Comparison of ENCODE assay signal across 8 mouse cellular contexts in the genomic region with DNA sequence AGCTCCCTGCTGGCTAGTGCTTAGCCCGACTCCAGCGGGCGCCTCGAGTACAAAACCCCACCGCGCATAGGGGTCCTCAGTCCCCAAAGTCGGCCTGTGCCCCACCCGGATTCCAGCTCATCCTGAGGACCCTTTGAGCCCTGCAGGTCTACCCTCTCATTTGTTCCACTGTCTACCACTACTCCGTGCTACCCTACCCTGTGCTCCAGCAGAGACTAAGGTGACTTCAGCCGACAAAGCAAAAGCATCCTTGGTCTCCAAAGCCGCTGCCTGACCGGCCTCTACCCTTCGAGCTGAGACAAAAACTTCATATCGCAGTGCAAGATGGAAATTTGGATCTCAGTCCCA. TPM values are rescaled to one million over a fixed set of nuclear protein-coding genes. Genes with fewer than 3 reads are reported as not detected.
A peak's percentile ranks its signal among the peaks of the same experiment; 100 is the strongest.
DNase-seq lines count a peak whose midpoint lies in the region; ATAC-seq and TF ChIP-seq lines count a peak whose summit lies in the region.

No protein-coding gene starts in this region.

- intact Hi-C loops in gastrocnemius, adult 2 months (cut with DNase I) = loop anchor here (5.0 kb wide), 1 partner anchor 34 kb away; no protein-coding TSS in a partner anchor

- no peaks in the 10 kb centered on the region for H3K36me3 ChIP-seq in testis, adult 2 months (ENCODE audit: control insufficient read depth, insufficient read depth, low read length)
- no peaks in the 10 kb centered on the region for H3K36me3 ChIP-seq in limb, embryonic 15.5 days
- no peaks in the 10 kb centered on the region for H3K36me3 ChIP-seq in stomach, embryonic 16.5 days (ENCODE audit: control insufficient read depth, insufficient read depth, low read length)

- peak overlapping the region; percentile 75; the same call in 1 of the 2 replicates for H3K9ac ChIP-seq in limb, embryonic 15.5 days
- peak overlapping the region; percentile 80 for H3K9ac ChIP-seq in stomach, embryonic 16.5 days (ENCODE audit: low read length)

- peak; percentile 37 for ATAC-seq in limb, embryonic 15.5 days (ENCODE audit: insufficient number of reproducible peaks, low FRiP score, low TSS enrichment, low read depth)
- ATAC-seq in stomach, embryonic 16.5 days (ENCODE audit: insufficient read depth, low FRiP score) = no peak
- no peak for ATAC-seq in erythroid progenitor cell, adult 5-6 weeks (replicated peaks; ENCODE audit: low FRiP score, poor library complexity, severe bottlenecking)
- no peak for ATAC-seq in megakaryocyte progenitor cell, adult 5-6 weeks (replicated peaks; ENCODE audit: poor library complexity)

- 12% methylated on average over 14 of the region's 14 CpGs for WGBS in limb, embryonic 15.5 days
- WGBS in stomach, embryonic 16.5 days = 13% methylated on average over 14 of the region's 14 CpGs

- TF ChIP-seq POLR2A in testis, adult 2 months (IDR thresholded peaks at IDR 0.05; ENCODE audit: control insufficient read depth, low read depth, low read length) = no peak

- H3K9me3 ChIP-seq in limb, embryonic 15.5 days = no peaks in the 10 kb centered on the region
- H3K9me3 ChIP-seq in stomach, embryonic 16.5 days (replicated peaks; ENCODE audit: control insufficient read depth, low read length) = no peaks in the 10 kb centered on the region

- no peaks in the 10 kb centered on the region for H3K27me3 ChIP-seq in testis, adult 2 months (ENCODE audit: control insufficient read depth, insufficient read depth, low read length)
- no peaks in the 10 kb centered on the region for H3K27me3 ChIP-seq in limb, embryonic 15.5 days
- H3K27me3 ChIP-seq in stomach, embryonic 16.5 days (ENCODE audit: control insufficient read depth, insufficient read depth, low read length) = no peaks in the 10 kb centered on the region

- peak overlapping the region; percentile 92 for H3K4me3 ChIP-seq in gastrocnemius, adult 2 months
- H3K4me3 ChIP-seq in testis, adult 2 months (ENCODE audit: control insufficient read depth, low read depth, low read length) = peak overlapping the region; percentile 83
- peak overlapping the region; percentile 78 for H3K4me3 ChIP-seq in limb, embryonic 15.5 days
- H3K4me3 ChIP-seq in stomach, embryonic 16.5 days (replicated peaks; ENCODE audit: low read length) = peak overlapping the region; percentile 70

- DNase-seq in gastrocnemius, adult 2 months = no peak
- DNase-seq in gastrocnemius, adult 8-10 months (ENCODE audit: low spot score in 2 of 2) = no peak
- DNase-seq in testis, postnatal 14 days (ENCODE audit: low spot score) = no peak

- peaks cover 5% of the 10 kb centered on the region for H3K4me1 ChIP-seq in testis, adult 2 months (ENCODE audit: control insufficient read depth, insufficient read depth, low read length)
- peaks cover 38% of the 10 kb centered on the region for H3K4me1 ChIP-seq in limb, embryonic 15.5 days
- H3K4me1 ChIP-seq in stomach, embryonic 16.5 days (ENCODE audit: control insufficient read depth, insufficient read depth, low read length) = peaks cover 34% of the 10 kb centered on the region

- H3K4me2 ChIP-seq in limb, embryonic 15.5 days = peak overlapping the region; percentile 78
- H3K4me2 ChIP-seq in stomach, embryonic 16.5 days (ENCODE audit: low read depth, low read length) = peak overlapping the region; percentile 89

- peak overlapping the region; percentile 99 for H3K27ac ChIP-seq in gastrocnemius, adult 2 months
- H3K27ac ChIP-seq in testis, adult 2 months (ENCODE audit: control insufficient read depth, insufficient read depth, low read depth, low read length) = peak overlapping the region; percentile 51
- H3K27ac ChIP-seq in limb, embryonic 15.5 days = peak overlapping the region; percentile 83
- peak overlapping the region; percentile 87 for H3K27ac ChIP-seq in stomach, embryonic 16.5 days (ENCODE audit: low read length)

- no peak for TF ChIP-seq CTCF in gastrocnemius, adult 2 months (IDR thresholded peaks at IDR 0.05)
- TF ChIP-seq CTCF in testis, adult 2 months (IDR thresholded peaks at IDR 0.05; ENCODE audit: control insufficient read depth, insufficient read depth, insufficient replicate concordance, low read depth, low read length) = no peak

RNA-seq across cellular contexts. Expression of gene Rilpl1, which starts 0.4 kb away (rescaled TPM):
- 100 to 1,000 TPM; 243 to 286 TPM for total RNA-seq in gastrocnemius, adult 2 months (2021)
- total RNA-seq in gastrocnemius, adult 8-10 months (2022) = 100 to 1,000 TPM; 208 to 326 (median 241) TPM
- 1.5 and 1.8 TPM in 2 replicates for polyA plus RNA-seq in testis, adult 2 months (2012; rRNA removed)
- 23.7 and 25.2 TPM in 2 replicates for polyA plus RNA-seq in limb, embryonic 15.5 days (2015; fragmentation: Nextera tagmentation; extraction: Ambion mirVana)
- 8.9 and 11.0 TPM in 2 replicates for polyA plus RNA-seq in stomach, embryonic 16.5 days (2015; fragmentation: Nextera tagmentation; extraction: Ambion mirVana)
- not detected in 2 replicates for total RNA-seq in erythroid progenitor cell, adult 5-6 weeks (2015; ENCODE audit: low replicate concordance)
- total RNA-seq in erythroid progenitor cell, adult 5-6 weeks (2017; ENCODE audit: low replicate concordance) = not detected in 2 replicates
- total RNA-seq in megakaryocyte progenitor cell, adult 5-6 weeks (2015) = 0.54 TPM in 1 of 2 replicates, not detected in the other
- 0.21 and 0.61 TPM in 2 replicates for total RNA-seq in megakaryocyte progenitor cell, adult 5-6 weeks (2017)

RNA-seq across cellular contexts. Expression of gene Tmed2, which starts 8.9 kb away (rescaled TPM):
- total RNA-seq in gastrocnemius, adult 2 months (2021) = 100 to 1,000 TPM; 144 to 170 TPM
- 100 to 1,000 TPM; 149 to 173 (median 155) TPM for total RNA-seq in gastrocnemius, adult 8-10 months (2022)
- 34.0 and 39.8 TPM in 2 replicates for polyA plus RNA-seq in testis, adult 2 months (2012; rRNA removed)
- 659 and 666 TPM in 2 replicates for polyA plus RNA-seq in limb, embryonic 15.5 days (2015; fragmentation: Nextera tagmentation; extraction: Ambion mirVana)
- 641 and 673 TPM in 2 replicates for polyA plus RNA-seq in stomach, embryonic 16.5 days (2015; fragmentation: Nextera tagmentation; extraction: Ambion mirVana)
- total RNA-seq in erythroid progenitor cell, adult 5-6 weeks (2015; ENCODE audit: low replicate concordance) = 454 and 638 TPM in 2 replicates
- total RNA-seq in erythroid progenitor cell, adult 5-6 weeks (2017; ENCODE audit: low replicate concordance) = 524 and 584 TPM in 2 replicates
- total RNA-seq in megakaryocyte progenitor cell, adult 5-6 weeks (2015) = 851 and 960 TPM in 2 replicates
- total RNA-seq in megakaryocyte progenitor cell, adult 5-6 weeks (2017) = 795 and 1,001 TPM in 2 replicates

RNA-seq across cellular contexts. Expression of gene Ddx55, which starts 21.1 kb away (rescaled TPM):
- total RNA-seq in gastrocnemius, adult 2 months (2021) = 1 to 10 TPM; 4.5 to 4.8 TPM
- 1 to 10 TPM; 3.8 to 8.0 (median 4.9) TPM for total RNA-seq in gastrocnemius, adult 8-10 months (2022)
- 4.8 and 4.9 TPM in 2 replicates for polyA plus RNA-seq in testis, adult 2 months (2012; rRNA removed)
- 14.1 and 15.7 TPM in 2 replicates for polyA plus RNA-seq in limb, embryonic 15.5 days (2015; fragmentation: Nextera tagmentation; extraction: Ambion mirVana)
- polyA plus RNA-seq in stomach, embryonic 16.5 days (2015; fragmentation: Nextera tagmentation; extraction: Ambion mirVana) = 12.5 and 15.1 TPM in 2 replicates
- 5.8 and 9.6 TPM in 2 replicates for total RNA-seq in erythroid progenitor cell, adult 5-6 weeks (2015; ENCODE audit: low replicate concordance)
- total RNA-seq in erythroid progenitor cell, adult 5-6 weeks (2017; ENCODE audit: low replicate concordance) = 5.0 and 10.5 TPM in 2 replicates
- total RNA-seq in megakaryocyte progenitor cell, adult 5-6 weeks (2015) = 13.7 and 15.3 TPM in 2 replicates
- 15.2 and 15.7 TPM in 2 replicates for total RNA-seq in megakaryocyte progenitor cell, adult 5-6 weeks (2017)

RNA-seq across cellular contexts. Expression of gene Eif2b1, which starts 47.4 kb away (rescaled TPM):
- total RNA-seq in gastrocnemius, adult 2 months (2021) = 10 to 100 TPM; 36.7 to 38.5 TPM
- 10 to 100 TPM; 33.3 to 42.9 (median 38.7) TPM for total RNA-seq in gastrocnemius, adult 8-10 months (2022)
- polyA plus RNA-seq in testis, adult 2 months (2012; rRNA removed) = 13.5 and 14.0 TPM in 2 replicates
- polyA plus RNA-seq in limb, embryonic 15.5 days (2015; fragmentation: Nextera tagmentation; extraction: Ambion mirVana) = 68.1 and 71.3 TPM in 2 replicates
- polyA plus RNA-seq in stomach, embryonic 16.5 days (2015; fragmentation: Nextera tagmentation; extraction: Ambion mirVana) = 71.5 and 74.6 TPM in 2 replicates
- total RNA-seq in erythroid progenitor cell, adult 5-6 weeks (2015; ENCODE audit: low replicate concordance) = 17.7 and 21.0 TPM in 2 replicates
- 7.8 and 15.2 TPM in 2 replicates for total RNA-seq in erythroid progenitor cell, adult 5-6 weeks (2017; ENCODE audit: low replicate concordance)
- 45.9 and 53.7 TPM in 2 replicates for total RNA-seq in megakaryocyte progenitor cell, adult 5-6 weeks (2015)
- total RNA-seq in megakaryocyte progenitor cell, adult 5-6 weeks (2017) = 26.1 and 40.1 TPM in 2 replicates

RNA-seq across cellular contexts. Expression of gene Gtf2h3, which starts 47.4 kb away (rescaled TPM):
- 10 to 100 TPM; 15.4 to 16.3 TPM for total RNA-seq in gastrocnemius, adult 2 months (2021)
- total RNA-seq in gastrocnemius, adult 8-10 months (2022) = 10 to 100 TPM; 12.7 to 18.5 (median 16.5) TPM
- polyA plus RNA-seq in testis, adult 2 months (2012; rRNA removed) = 17.6 and 20.4 TPM in 2 replicates
- polyA plus RNA-seq in limb, embryonic 15.5 days (2015; fragmentation: Nextera tagmentation; extraction: Ambion mirVana) = 57.0 and 57.1 TPM in 2 replicates
- polyA plus RNA-seq in stomach, embryonic 16.5 days (2015; fragmentation: Nextera tagmentation; extraction: Ambion mirVana) = 51.2 and 52.2 TPM in 2 replicates
- 6.1 and 20.5 TPM in 2 replicates for total RNA-seq in erythroid progenitor cell, adult 5-6 weeks (2015; ENCODE audit: low replicate concordance)
- 4.7 and 16.6 TPM in 2 replicates for total RNA-seq in erythroid progenitor cell, adult 5-6 weeks (2017; ENCODE audit: low replicate concordance)
- total RNA-seq in megakaryocyte progenitor cell, adult 5-6 weeks (2015) = 13.8 and 16.2 TPM in 2 replicates
- 29.7 and 37.5 TPM in 2 replicates for total RNA-seq in megakaryocyte progenitor cell, adult 5-6 weeks (2017)

Comparison
In these comparisons a context has a peak if more than half of its experiments do, and no peak if none do; other contexts are left out.
1. RNA of gene Rilpl1, which starts 0.4 kb away (total RNA-seq): 243 to 286 TPM in gastrocnemius, adult 2 months and 208 to 326 TPM in gastrocnemius, adult 8-10 months; 0.21 to 0.61 TPM in megakaryocyte progenitor cell, adult 5-6 weeks and not detected in erythroid progenitor cell, adult 5-6 weeks; every median in the first group is over 100 times any median in the second.
2. Peak in every context shown above with its lines, with median percentiles within 50 percentile points of each other: H3K27ac ChIP-seq and H3K4me3 ChIP-seq.